Mouse (Mus musculus) cortical plate, adult 2 months (tissue): ENCODE measurements at regions not wholly inside any gene's neighbourhood (a gene's known extent, or its start where the extent isn't known, plus 50 kb on each side); places are given as distances from the start of the nearest gene placed in this dataset.

Experiments
- H3K27ac ChIP-seq: fragments of 200-500 bp; 2 replicates; pipeline ENCODE4 v1.5.1; 2012; ENCODE audit warnings: low read length, control low read depth, inconsistent platforms; ENCODE audit not compliant: insufficient read depth
- H3K4me1 ChIP-seq: fragments of 200-500 bp; 2 replicates; pipeline ENCODE4 v1.6.1; 2011; ENCODE audit warnings: low read length; ENCODE audit not compliant: control insufficient read depth, insufficient read depth
- H3K4me3 ChIP-seq: fragments of 200-500 bp; 2 replicates; pipeline ENCODE4 v1.5.1; 2011; ENCODE audit warnings: mild to moderate bottlenecking, low read length, control low read depth; ENCODE audit not compliant: insufficient read depth
- CTCF ChIP-seq: fragments of 200-500 bp; IDR thresholded peaks from 2 replicates; pipeline ENCODE4 v1.5.1; 2011; ENCODE audit warnings: mild to moderate bottlenecking, control low read depth, low read length; ENCODE audit not compliant: insufficient read depth; ENCODE audit errors: extremely low read depth
- POLR2A ChIP-seq: fragments of 200-500 bp; IDR thresholded peaks from 2 replicates; pipeline ENCODE4 v1.6.1; 2011; ENCODE audit warnings: mild to moderate bottlenecking, low read length, control low read depth; ENCODE audit not compliant: insufficient read depth; ENCODE audit errors: extremely low read depth

- no peak overlapping the region for H3K27ac ChIP-seq
- no peak for TF ChIP-seq CTCF
- no peak for TF ChIP-seq POLR2A
- H3K4me3 ChIP-seq = no peak overlapping the region
- peaks cover 2% of the 10 kb centered on the region; the same call in 1 of the 2 replicates for H3K4me1 ChIP-seq
Measured at GRCm38 (mm10) chr14:29900931-29901330, 67.2 kb upstream of the Selenok start.

DNA sequence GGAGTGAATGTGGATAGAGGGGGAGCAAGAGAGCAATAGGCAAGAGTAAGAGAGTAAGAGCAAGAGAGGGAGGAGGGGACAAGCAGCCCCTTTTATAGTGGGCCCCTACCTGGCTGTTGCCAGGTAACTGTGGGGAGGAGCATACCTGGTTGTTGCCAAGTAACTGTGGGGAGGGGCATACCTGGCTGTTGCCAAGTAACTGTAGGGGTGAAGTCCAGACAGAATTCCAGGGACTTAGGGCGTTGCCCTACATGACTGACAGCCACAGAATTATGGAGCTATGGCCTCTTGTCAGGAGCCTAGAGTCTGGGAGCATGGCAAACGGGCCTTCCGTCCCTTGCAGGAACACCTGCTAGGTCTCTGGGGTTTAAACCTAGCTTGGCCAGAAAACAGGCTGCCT is 64.5 kb upstream of the Selenok start:
- Histone ChIP-seq H3K4me3 (no peak overlapping the region), H3K27ac (no peak overlapping the region)
- TF ChIP-seq POLR2A = no peak
- no peak for TF ChIP-seq CTCF

GRCm38 (mm10) chr14:29904856-29905255 is 63.3 kb upstream of the Selenok start:
- TF ChIP-seq CTCF = no peak
- no peak for TF ChIP-seq POLR2A
- H3K4me3 ChIP-seq = no peak overlapping the region
- no peak overlapping the region for H3K27ac ChIP-seq
- H3K4me1 ChIP-seq = no peaks in the 10 kb centered on the region

More for the DNA sequence above, 64.5 kb upstream of the Selenok start:
- H3K4me1 ChIP-seq = no peaks in the 10 kb centered on the region

DNA sequence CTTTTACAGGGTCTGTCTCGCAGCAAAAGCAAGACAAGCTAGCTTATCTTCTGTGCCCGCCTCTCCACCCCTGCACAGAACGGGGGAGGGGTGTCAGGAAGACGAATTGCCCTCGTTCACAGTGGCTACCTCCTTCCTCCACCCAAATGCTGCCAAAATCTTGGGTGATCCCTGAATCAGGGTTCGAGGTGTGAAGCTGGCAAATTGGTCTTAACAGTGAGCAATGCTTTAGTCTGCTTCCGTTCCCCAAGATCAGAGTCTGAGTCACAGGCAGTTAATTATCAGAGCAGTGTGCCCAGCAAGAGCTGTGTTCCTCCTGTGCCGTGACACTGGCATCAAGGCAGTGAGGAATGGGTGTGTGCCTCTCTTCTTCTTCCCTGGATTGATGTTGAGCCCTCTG is 58.4 kb upstream of the Selenok start:
- Histone ChIP-seq H3K4me3 (no peak overlapping the region), H3K27ac (no peak overlapping the region), H3K4me1 (no peaks in the 10 kb centered on the region)
- TF ChIP-seq POLR2A (no peak), CTCF (no peak)
